Mouse (Mus musculus) cerebellum, adult 2 months (tissue): ENCODE measurements at regions not wholly inside any gene's neighbourhood (a gene's known extent, or its start where the extent isn't known, plus 50 kb on each side); places are given as distances from the start of the nearest gene placed in this dataset.

Source experiments
- DNase-seq, 2 experiments: peaks; one replicate each; pipeline ENCODE4 v3.0.0; 2021
- H3K27ac ChIP-seq: fragments of 200-500 bp; 2 replicates; pipeline ENCODE4 v1.5.1; 2012; ENCODE audit warnings: low read length, control low read depth, inconsistent platforms; ENCODE audit not compliant: insufficient read depth
- H3K27me3 ChIP-seq: fragments of 200-500 bp; 2 replicates; pipeline ENCODE4 v1.6.1; 2012; ENCODE audit warnings: inconsistent platforms, mild to moderate bottlenecking, low read length, moderate library complexity; ENCODE audit not compliant: control insufficient read depth, insufficient read depth
- H3K4me1 ChIP-seq: fragments of 200-500 bp; 2 replicates; pipeline ENCODE4 v1.6.1; 2011; ENCODE audit warnings: low read length; ENCODE audit not compliant: control insufficient read depth, insufficient read depth
- H3K4me3 ChIP-seq: fragments of 200-500 bp; replicated peaks from 2 replicates; pipeline ENCODE3; 2011; ENCODE audit warnings: mild to moderate bottlenecking, low read depth, low read length, control low read depth; ENCODE audit not compliant: insufficient read depth
- CTCF ChIP-seq: fragments of 200-500 bp; IDR thresholded peaks from 2 replicates; pipeline ENCODE4 v1.5.1; 2011; ENCODE audit warnings: low read depth, mild to moderate bottlenecking, control low read depth, low read length, moderate library complexity, borderline replicate concordance; ENCODE audit not compliant: insufficient read depth
- POLR2A ChIP-seq: fragments of 200-500 bp; IDR thresholded peaks from 2 replicates; pipeline ENCODE4 v1.6.1; 2011; ENCODE audit warnings: low read length, control low read depth, borderline replicate concordance; ENCODE audit not compliant: insufficient read depth
- WGBS: fragments of 180-500 bp; shearing (Covaris S2); methylation state at CpG from one replicate; pipeline ENCODE4 v1.1.7; 2018; 5-methylcytosine and 5-hydroxymethylcytosine counted together

DNA sequence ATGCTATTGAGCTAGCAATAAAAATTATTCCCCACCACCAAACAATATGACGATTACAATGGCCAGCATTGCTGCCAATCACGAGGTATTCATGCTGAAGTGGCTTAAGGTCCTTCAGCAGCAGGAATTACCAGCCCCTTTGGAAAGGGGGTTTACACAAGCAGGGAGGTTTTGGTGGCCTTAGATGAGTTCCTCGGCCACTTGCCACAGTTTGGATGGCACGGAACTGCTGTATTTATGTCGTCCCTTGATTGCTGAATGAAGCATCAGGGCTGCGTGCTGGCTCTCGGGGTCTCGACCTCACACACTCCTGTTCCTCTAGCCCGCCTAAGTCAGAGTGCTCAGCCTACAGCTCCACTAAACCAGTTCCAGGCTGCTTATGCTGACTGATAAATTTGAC is 361.2 kb upstream of the Nfe2l3 start:
- WGBS = 50% methylated on average over 9 of the region's 9 CpGs
- DNase-seq = no peak
- Histone ChIP-seq H3K4me1 (no peaks in the 10 kb centered on the region), H3K27ac (no peak overlapping the region), H3K4me3 (no peak overlapping the region), H3K27me3 (no peaks in the 10 kb centered on the region)
- TF ChIP-seq POLR2A (no peak), CTCF (no peak)

DNA sequence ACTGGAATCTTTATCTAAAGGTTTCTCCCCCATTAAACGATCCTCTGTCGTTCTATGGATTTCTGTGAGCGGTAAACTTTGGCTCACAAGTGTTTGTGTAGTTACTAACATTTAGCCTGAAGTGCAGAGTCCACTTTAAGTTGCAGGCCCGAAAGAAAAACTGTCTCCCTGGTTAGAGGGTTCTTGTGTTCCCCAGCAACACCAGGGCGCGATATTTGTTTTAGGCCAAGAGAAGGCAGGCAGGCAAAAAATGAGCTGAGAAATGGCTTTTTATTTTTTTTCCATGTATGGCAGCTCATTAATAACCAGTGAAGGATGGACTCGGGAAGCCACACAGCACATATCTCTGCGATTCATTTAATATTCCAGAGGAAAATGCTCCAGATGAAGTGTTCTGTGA is 357.4 kb upstream of the Nfe2l3 start:
- Histone ChIP-seq H3K4me3 (no peak overlapping the region), H3K27me3 (no peaks in the 10 kb centered on the region), H3K4me1 (0 out of 2 replicates have a peak, but pooled peaks cover 4% of the 10 kb centered on the region), H3K27ac (no peak overlapping the region)
- no peak for TF ChIP-seq POLR2A
- 85% methylated on average over 8 of the region's 8 CpGs for WGBS
- DNase-seq = no peak

DNA sequence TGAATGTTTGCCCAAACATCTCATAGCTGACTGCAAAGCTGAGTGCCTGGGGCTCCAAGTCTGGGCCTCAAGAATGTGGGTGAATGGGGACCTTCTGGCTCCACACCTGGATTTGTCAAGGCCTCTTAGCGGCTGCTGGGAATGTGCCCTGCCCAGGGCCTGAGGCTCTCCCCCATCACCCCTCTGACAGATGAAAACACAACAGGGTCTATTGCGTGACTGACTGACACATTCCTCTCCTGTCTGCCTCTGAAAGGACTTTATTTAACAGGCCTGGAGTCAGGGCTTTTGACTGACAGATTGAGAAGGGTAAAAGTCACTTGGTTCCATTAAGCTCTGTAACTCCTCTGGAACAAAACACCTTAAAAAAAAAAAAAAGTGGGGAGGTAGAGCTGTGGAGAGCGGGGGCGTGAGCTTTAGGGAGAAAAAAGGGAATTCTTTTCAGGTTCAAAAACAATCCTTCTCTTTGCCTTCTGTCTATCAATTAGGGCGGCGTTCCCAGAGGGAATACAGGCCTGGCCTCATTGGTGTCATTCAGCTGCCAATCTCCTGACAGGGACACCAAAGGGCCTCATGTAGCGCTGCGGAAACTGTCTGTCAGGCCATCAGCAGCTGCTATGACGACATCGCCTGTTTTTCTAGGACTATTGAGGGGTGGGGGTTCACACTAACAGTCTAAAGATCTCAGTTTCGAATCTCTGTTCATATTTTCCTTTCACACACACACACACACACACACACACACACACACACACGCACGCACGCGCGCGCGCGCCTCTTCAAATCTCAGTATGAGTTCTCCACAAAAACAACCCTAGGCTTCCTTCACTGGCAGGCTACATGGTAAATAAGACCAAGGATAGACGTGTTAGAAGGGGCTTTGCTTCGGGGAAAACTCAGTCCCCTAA is 355.4 kb upstream of the Nfe2l3 start:
- no peak overlapping the region for H3K27ac ChIP-seq

DNA sequence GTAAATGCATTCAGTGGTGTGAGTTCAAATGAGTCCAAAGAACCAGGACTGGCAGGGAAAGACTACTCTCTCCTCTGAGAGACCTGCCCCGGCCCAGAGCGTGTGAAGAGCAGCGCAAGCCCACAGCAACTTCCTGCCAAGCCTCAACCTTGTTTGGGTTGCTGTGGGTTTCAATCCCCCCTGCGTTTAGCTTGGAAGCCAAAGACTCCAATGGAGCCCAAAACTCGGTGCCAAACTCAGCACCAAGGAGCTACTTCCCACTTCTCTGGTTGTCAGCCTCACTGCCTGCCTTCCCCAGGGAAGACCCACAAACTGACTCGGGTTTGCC is 354.7 kb upstream of the Nfe2l3 start:
- WGBS = 16% methylated on average over 6 of the region's 6 CpGs

More for the DNA sequence above, 355.4 kb upstream of the Nfe2l3 start:
- Histone ChIP-seq H3K4me1 (0 out of 2 replicates have a peak, but pooled peaks cover 4% of the 10 kb centered on the region), H3K27me3 (no peaks in the 10 kb centered on the region), H3K4me3 (no peak overlapping the region)
- TF ChIP-seq POLR2A = no peak
- no peak for TF ChIP-seq CTCF
- DNase-seq = no peak
- WGBS = 49% methylated on average over 21 of the region's 21 CpGs

DNA sequence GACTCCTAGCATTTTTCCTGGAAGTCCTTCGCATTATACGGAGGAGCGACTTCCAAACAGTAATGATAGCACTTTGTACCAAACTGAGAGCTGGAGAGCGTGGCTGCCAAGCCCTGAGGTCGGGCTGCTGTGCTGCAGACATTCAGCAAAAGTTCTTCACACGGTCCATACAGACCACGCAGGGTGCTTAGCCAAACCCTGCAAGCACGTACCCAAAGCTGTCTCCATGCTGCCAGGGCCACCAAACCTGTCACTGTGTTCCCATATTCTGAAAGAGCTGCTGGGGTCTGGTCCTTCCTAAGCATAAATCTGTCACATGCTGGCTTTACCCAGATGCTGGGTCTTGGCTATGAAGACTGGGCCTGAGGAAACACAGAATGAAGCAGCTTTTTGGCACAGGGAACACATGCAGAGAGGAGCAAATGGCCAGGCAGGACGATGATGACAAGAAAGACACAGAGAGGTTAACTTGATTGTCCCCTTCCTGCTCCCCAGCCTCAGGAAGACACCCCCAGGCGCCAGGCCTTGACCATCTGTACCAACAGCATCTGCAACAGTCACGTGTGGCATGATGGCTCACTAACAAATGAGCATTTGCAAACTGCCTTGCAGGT is 354.0 kb upstream of the Nfe2l3 start:
- Histone ChIP-seq H3K4me3 (no peak overlapping the region), H3K27me3 (0 out of 2 replicates have a peak, but pooled peaks cover 1% of the 10 kb centered on the region), H3K4me1 (0 out of 2 replicates have a peak, but pooled peaks cover 4% of the 10 kb centered on the region), H3K27ac (no peak overlapping the region)
- 21% methylated on average over 11 of the region's 11 CpGs for WGBS
- TF ChIP-seq POLR2A (no peak), CTCF (no peak)
- DNase-seq = no peak

More for the DNA sequence above, 354.7 kb upstream of the Nfe2l3 start:
- H3K27me3 ChIP-seq = no peaks in the 10 kb centered on the region
- TF ChIP-seq CTCF = no peak
- no peak for TF ChIP-seq POLR2A
- no peak for DNase-seq
- no peak overlapping the region for H3K27ac ChIP-seq
- 0 out of 2 replicates have a peak, but pooled peaks cover 4% of the 10 kb centered on the region for H3K4me1 ChIP-seq
- H3K4me3 ChIP-seq = no peak overlapping the region

DNA sequence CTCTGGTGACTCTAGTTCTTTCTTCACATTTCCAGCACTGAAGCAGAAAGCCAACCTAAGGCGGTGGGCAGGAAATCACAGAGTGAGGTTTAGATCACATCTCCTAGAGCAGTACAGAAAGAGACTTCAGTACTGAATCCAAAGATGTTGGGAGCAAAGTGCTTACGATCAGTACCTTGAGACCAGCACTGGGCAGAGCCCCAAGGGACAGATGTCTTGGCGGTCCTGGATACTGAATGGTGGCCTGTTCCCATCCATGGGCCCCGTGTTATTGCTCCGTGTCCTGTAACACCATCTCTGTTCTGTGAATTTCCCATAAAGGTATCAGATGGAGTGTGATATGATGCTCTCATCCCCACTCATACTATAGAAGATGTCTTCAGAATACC is 353.5 kb upstream of the Nfe2l3 start:
- no peak for DNase-seq
- Histone ChIP-seq H3K4me3 (no peak overlapping the region), H3K4me1 (0 out of 2 replicates have a peak, but pooled peaks cover 4% of the 10 kb centered on the region), H3K27ac (no peak overlapping the region), H3K27me3 (0 out of 2 replicates have a peak, but pooled peaks cover 1% of the 10 kb centered on the region)
- 54% methylated on average over 5 of the region's 5 CpGs for WGBS
- TF ChIP-seq POLR2A (no peak), CTCF (no peak)

DNA sequence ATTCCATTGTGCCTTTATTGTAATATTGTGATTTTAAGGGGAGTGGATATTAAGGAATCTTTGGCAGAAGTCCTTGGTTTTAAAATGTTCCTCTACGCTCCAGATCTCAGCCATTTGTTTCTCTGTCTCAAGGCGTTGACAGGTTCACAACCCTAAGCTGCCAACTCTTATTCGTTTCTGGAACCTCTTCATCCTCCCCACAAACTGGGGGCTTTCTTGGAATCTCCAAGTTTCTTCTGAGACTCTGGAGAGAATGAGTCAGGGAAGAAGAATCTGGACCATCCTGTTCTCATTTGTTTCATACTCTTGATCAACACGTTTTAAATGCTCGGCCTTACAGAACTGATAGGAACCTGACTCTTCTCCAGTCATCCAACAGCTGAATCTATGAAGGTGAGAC is 351.4 kb upstream of the Nfe2l3 start:
- Histone ChIP-seq H3K27me3 (0 out of 2 replicates have a peak, but pooled peaks cover 1% of the 10 kb centered on the region), H3K27ac (no peak overlapping the region), H3K4me3 (no peak overlapping the region), H3K4me1 (0 out of 2 replicates have a peak, but pooled peaks cover 4% of the 10 kb centered on the region)
- TF ChIP-seq CTCF (no peak), POLR2A (no peak)
- WGBS = 81% methylated on average over 5 of the region's 5 CpGs
- no peak for DNase-seq

DNA sequence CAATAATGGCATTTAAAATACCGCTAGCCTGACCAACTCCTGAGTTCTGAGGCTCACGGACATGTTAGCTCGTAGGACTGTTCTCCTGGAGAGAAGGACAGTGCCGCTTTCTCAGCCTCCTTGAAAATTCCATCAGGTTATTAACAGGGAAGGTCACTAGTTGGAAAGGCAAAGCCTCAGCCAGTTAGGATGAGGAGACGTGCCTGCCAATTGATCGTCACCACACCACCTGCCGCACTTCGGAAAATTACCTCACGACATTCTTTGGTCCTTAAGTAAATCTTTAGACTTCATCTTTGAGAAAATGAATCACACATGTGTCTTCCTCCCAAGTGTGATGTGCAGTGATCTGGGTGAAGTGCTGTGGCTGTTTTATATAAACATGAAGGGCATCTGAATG is 347.8 kb upstream of the Nfe2l3 start:
- TF ChIP-seq POLR2A = no peak
- no peak for TF ChIP-seq CTCF
- WGBS = 67% methylated on average over 9 of the region's 9 CpGs
- Histone ChIP-seq H3K4me1 (no peaks in the 10 kb centered on the region), H3K27me3 (0 out of 2 replicates have a peak, but pooled peaks cover 1% of the 10 kb centered on the region), H3K4me3 (no peak overlapping the region), H3K27ac (no peak overlapping the region)
- no peak for DNase-seq
